8 mouse cellular contexts compared by ENCODE assay signal in genomic region chr17:11664610-11665345, GRCm38 (mm10).
A peak's percentile ranks its signal among the peaks of the same experiment; 100 is the strongest.
DNase-seq lines count a peak whose midpoint lies in the region; ATAC-seq lines count a peak whose summit lies in the region.

No protein-coding gene starts in this region.

- H3K27me3 ChIP-seq in limb, embryonic 13.5 days: 0 out of 2 replicates have a peak, but pooled peaks cover 3% of the 10 kb centered on the region

- H3K4me2 ChIP-seq in limb, embryonic 13.5 days (replicated peaks): peak overlapping the region; percentile 49

- ATAC-seq in limb, embryonic 13.5 days (ENCODE audit: low FRiP score, low read depth): no peak
- ATAC-seq in erythroblast, adult 5-6 weeks (replicated peaks; ENCODE audit: low FRiP score, poor library complexity, severe bottlenecking): no peak

- no peaks in the 10 kb centered on the region for H3K9me3 ChIP-seq in limb, embryonic 13.5 days

- peaks cover 23% of the 10 kb centered on the region for H3K4me1 ChIP-seq in limb, embryonic 13.5 days

- 38% methylated on average over 20 of the region's 20 CpGs for WGBS in limb, embryonic 13.5 days

- H3K36me3 ChIP-seq in limb, embryonic 13.5 days: no peaks in the 10 kb centered on the region

- no peak overlapping the region for H3K9ac ChIP-seq in limb, embryonic 13.5 days

- H3K4me3 ChIP-seq in limb, embryonic 13.5 days: peak overlapping the region; percentile 5; the same call in 1 of the 2 replicates

- no peak overlapping the region for H3K27ac ChIP-seq in limb, embryonic 13.5 days

- peak; percentile 15 for DNase-seq in embryo, embryonic 11 days
- no peak for DNase-seq in embryo, embryonic 10.5 days (ENCODE audit: low spot score)
- DNase-seq in Muller cell, postnatal 12 days (ENCODE audit: inconsistent ontology term): peak; percentile 65
- peak; percentile 17 for DNase-seq in forelimb bud, embryonic 11.5 days (ENCODE audit: low read depth, low spot score)
- no peak for DNase-seq in frontal cortex, postnatal 10 days (ENCODE audit: low spot score in 2 of 2)
- no peak for DNase-seq in right cerebral cortex, postnatal 4 days

Comparison
In these comparisons a context has a peak if more than half of its experiments do, and no peak if none do; other contexts are left out.
1. DNase-seq: peak in embryo, embryonic 11 days (single experiment), Muller cell, postnatal 12 days (single experiment) and forelimb bud, embryonic 11.5 days (single experiment); none in embryo, embryonic 10.5 days (single experiment), frontal cortex, postnatal 10 days (0 of 2) and right cerebral cortex, postnatal 4 days (single experiment).